Mouse (Mus musculus): ENCODE data around the gene Flad1. TPM values are rescaled to one million over a fixed set of nuclear protein-coding genes. Genes with fewer than 3 reads are reported as not detected.
A peak's percentile ranks its signal among the peaks of the same experiment; 100 is the strongest.

The Flad1 gene
- polyA plus RNA-seq, 1 experiment from 2014 or later, result 29.2 TPM

DNA sequence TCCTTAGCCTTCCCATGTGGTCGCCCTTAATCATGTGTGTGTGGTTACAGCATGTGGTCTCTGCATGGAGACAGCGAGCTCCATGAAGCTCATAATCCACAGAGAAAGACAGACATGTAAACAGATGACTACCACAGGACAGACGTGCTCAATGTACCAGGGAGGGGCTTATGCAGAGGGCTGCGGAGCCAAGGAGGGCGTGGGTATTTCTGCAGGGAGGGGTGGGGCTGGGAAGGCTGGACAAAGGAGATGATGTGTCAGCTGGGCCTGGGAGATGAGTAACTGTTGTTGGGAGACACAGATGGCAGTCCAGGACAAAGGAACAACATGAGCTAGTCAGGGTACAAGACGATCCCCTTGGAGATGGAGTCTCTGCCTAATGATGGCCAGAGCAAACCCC, 52.0 kb downstream of the Flad1 start:
- no peaks in the 10 kb centered on the region for H3K27me3 ChIP-seq (replicated peaks; ENCODE audit: control insufficient read depth, insufficient read depth, low read length)
- H3K36me3 ChIP-seq (ENCODE audit: control insufficient read depth, insufficient read depth), result no peaks in the 10 kb centered on the region
- 44% methylated on average over 6 of the region's 6 CpGs for WGBS
- no peak overlapping the region; the same call in 1 of the 2 replicates for H3K27ac ChIP-seq (ENCODE audit: low read depth, low read length)
- H3K9me3 ChIP-seq (ENCODE audit: control insufficient read depth), result no peaks in the 10 kb centered on the region
- H3K4me3 ChIP-seq (ENCODE audit: low read depth, low read length), result no peak overlapping the region
- no peak overlapping the region for H3K9ac ChIP-seq (ENCODE audit: low read depth, low read length)
- no peak for ATAC-seq
- peaks cover 3% of the 10 kb centered on the region; the same call in 1 of the 2 replicates for H3K4me1 ChIP-seq (replicated peaks; ENCODE audit: control insufficient read depth, insufficient read depth, low read length)
- H3K4me2 ChIP-seq (replicated peaks; ENCODE audit: low read depth), result no peak overlapping the region
- no peak for TF ChIP-seq CTCF (IDR thresholded peaks at IDR 0.05; ENCODE audit: low read depth)

- 63% methylated on average over 9 of the region's 9 CpGs for WGBS
- ATAC-seq, result no peak
- no peak for TF ChIP-seq CTCF (IDR thresholded peaks at IDR 0.05; ENCODE audit: low read depth)
- H3K4me1 ChIP-seq (replicated peaks; ENCODE audit: control insufficient read depth, insufficient read depth, low read length), result peaks cover 3% of the 10 kb centered on the region; the same call in 1 of the 2 replicates
- no peak overlapping the region for H3K4me2 ChIP-seq (replicated peaks; ENCODE audit: low read depth)
- H3K9me3 ChIP-seq (ENCODE audit: control insufficient read depth), result no peaks in the 10 kb centered on the region
- H3K27me3 ChIP-seq (replicated peaks; ENCODE audit: control insufficient read depth, insufficient read depth, low read length), result no peaks in the 10 kb centered on the region
- H3K36me3 ChIP-seq (ENCODE audit: control insufficient read depth, insufficient read depth), result no peaks in the 10 kb centered on the region
- peak overlapping the region; percentile 97 for H3K27ac ChIP-seq (ENCODE audit: low read depth, low read length)
- no peak overlapping the region for H3K9ac ChIP-seq (ENCODE audit: low read depth, low read length)
- H3K4me3 ChIP-seq (ENCODE audit: low read depth, low read length), result no peak overlapping the region
Measured at GRCm38 (mm10) chr3:89356029-89356428, 55.6 kb downstream of the Flad1 start.

GRCm38 (mm10) chr3:89355512-89355902, 56.2 kb downstream of the Flad1 start:
- Histone ChIP-seq H3K4me3 (ENCODE audit: low read depth, low read length) (no peak overlapping the region), H3K4me2 (replicated peaks; ENCODE audit: low read depth) (peak overlapping the region; percentile 54), H3K9me3 (ENCODE audit: control insufficient read depth) (no peaks in the 10 kb centered on the region), H3K27ac (ENCODE audit: low read depth, low read length) (peak overlapping the region; percentile 97), H3K36me3 (ENCODE audit: control insufficient read depth, insufficient read depth) (no peaks in the 10 kb centered on the region), H3K27me3 (replicated peaks; ENCODE audit: control insufficient read depth, insufficient read depth, low read length) (no peaks in the 10 kb centered on the region), H3K9ac (ENCODE audit: low read depth, low read length) (peak overlapping the region; percentile 37; the same call in 1 of the 2 replicates), H3K4me1 (replicated peaks; ENCODE audit: control insufficient read depth, insufficient read depth, low read length) (peaks cover 3% of the 10 kb centered on the region)
- ATAC-seq, result peak; percentile 72
- TF ChIP-seq CTCF (IDR thresholded peaks at IDR 0.05; ENCODE audit: low read depth), result no peak
- WGBS, result 41% methylated on average over 6 of the region's 6 CpGs

DNA sequence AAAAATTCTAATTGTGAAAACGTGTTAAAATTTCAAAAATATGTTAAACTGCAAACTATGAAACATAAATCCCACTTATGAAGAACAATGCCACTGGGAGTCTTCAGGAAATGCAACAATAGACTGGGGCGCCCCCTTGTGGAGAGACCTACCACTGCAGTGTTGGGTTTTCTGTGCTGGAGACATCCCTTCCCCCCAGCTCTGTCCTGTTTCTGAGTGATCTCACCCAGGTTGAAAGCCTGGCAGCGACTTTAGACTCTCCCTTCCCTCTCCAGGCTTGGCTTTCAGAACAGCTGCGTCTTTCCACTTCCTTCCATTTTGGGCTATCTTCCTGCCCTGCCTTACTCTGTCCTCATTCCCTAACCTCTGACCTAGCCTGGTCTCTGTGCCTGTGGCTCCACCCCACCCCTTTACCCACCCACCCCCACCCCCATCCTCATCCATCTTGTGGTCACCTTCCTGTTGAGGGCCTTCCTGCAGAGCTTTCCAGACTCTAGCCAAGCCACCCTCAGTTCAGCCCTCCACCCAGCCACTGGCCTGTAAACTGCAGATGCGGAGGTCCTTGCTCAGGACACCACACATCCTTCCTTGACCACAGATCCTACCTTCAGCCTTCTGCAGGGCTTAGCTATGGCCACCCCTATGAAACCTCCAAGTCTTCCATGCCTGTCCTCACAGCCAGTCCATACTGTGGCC, 56.7 kb downstream of the Flad1 start:
- 15% methylated on average over 5 of the region's 5 CpGs for WGBS
- TF ChIP-seq CTCF (IDR thresholded peaks at IDR 0.05; ENCODE audit: low read depth), result peak; percentile 94
- ATAC-seq, result peak; percentile 83
- Histone ChIP-seq H3K9ac (ENCODE audit: low read depth, low read length) (peak overlapping the region; percentile 37), H3K9me3 (ENCODE audit: control insufficient read depth) (no peaks in the 10 kb centered on the region), H3K4me2 (replicated peaks; ENCODE audit: low read depth) (peak overlapping the region; percentile 54), H3K4me1 (replicated peaks; ENCODE audit: control insufficient read depth, insufficient read depth, low read length) (peaks cover 9% of the 10 kb centered on the region), H3K4me3 (ENCODE audit: low read depth, low read length) (no peak overlapping the region), H3K27me3 (replicated peaks; ENCODE audit: control insufficient read depth, insufficient read depth, low read length) (no peaks in the 10 kb centered on the region), H3K36me3 (ENCODE audit: control insufficient read depth, insufficient read depth) (no peaks in the 10 kb centered on the region), H3K27ac (ENCODE audit: low read depth, low read length) (peak overlapping the region; percentile 97)

DNA sequence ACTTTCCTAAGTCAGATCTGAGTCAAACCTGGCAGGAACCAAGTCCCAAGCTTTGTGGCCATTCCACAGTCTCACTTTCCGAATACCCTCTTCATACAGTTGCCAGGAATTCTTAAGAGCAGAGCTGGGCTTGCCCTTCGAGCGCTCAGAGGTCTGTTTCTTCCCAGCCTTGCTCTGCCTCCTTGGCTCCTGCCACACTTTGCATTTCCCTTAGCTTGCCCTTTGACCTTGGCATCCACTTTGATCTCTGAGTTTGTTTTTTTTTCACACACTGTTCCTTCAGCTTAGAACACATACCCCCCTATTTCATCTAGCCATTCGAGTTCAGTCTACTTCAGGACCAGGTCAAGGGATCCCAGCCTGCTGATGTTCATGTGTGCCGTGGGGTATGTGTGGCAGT, 60.4 kb downstream of the Flad1 start:
- WGBS, result 78% methylated on average over 5 of the region's 5 CpGs
- Histone ChIP-seq H3K36me3 (ENCODE audit: control insufficient read depth, insufficient read depth) (peaks cover under 1% of the 10 kb centered on the region; the same call in 1 of the 2 replicates), H3K4me1 (replicated peaks; ENCODE audit: control insufficient read depth, insufficient read depth, low read length) (peaks cover 10% of the 10 kb centered on the region), H3K4me3 (ENCODE audit: low read depth, low read length) (no peak overlapping the region), H3K9me3 (ENCODE audit: control insufficient read depth) (no peaks in the 10 kb centered on the region), H3K27ac (ENCODE audit: low read depth, low read length) (no peak overlapping the region), H3K4me2 (replicated peaks; ENCODE audit: low read depth) (no peak overlapping the region), H3K27me3 (replicated peaks; ENCODE audit: control insufficient read depth, insufficient read depth, low read length) (no peaks in the 10 kb centered on the region), H3K9ac (ENCODE audit: low read depth, low read length) (no peak overlapping the region)
- TF ChIP-seq CTCF (IDR thresholded peaks at IDR 0.05; ENCODE audit: low read depth), result no peak
- ATAC-seq, result no peak

Other genes starting within 250 kb of the Flad1 start
- 8.5 and 8.6 TPM in 2 replicates for gene Clk2, start 247.1 kb downstream of the Flad1 start, polyA plus RNA-seq (2015; fragmentation: Nextera tagmentation; extraction: Ambion mirVana)
- 80.5 and 86.3 TPM in 2 replicates for gene Scamp3, start 234.4 kb downstream of the Flad1 start, polyA plus RNA-seq (2015; fragmentation: Nextera tagmentation; extraction: Ambion mirVana)
- gene Fam189b, start 228.7 kb downstream of the Flad1 start, polyA plus RNA-seq (2015; fragmentation: Nextera tagmentation; extraction: Ambion mirVana), result 4.9 and 5.9 TPM in 2 replicates
- 140 TPM in 2 replicates for gene Gba, start 208.9 kb downstream of the Flad1 start, polyA plus RNA-seq (2015; fragmentation: Nextera tagmentation; extraction: Ambion mirVana)
- gene Thbs3, start 196.7 kb downstream of the Flad1 start, polyA plus RNA-seq (2015; fragmentation: Nextera tagmentation; extraction: Ambion mirVana), result 15.2 and 17.2 TPM in 2 replicates
- gene Mtx1, start 184.8 kb downstream of the Flad1 start, polyA plus RNA-seq (2015; fragmentation: Nextera tagmentation; extraction: Ambion mirVana), result 140 and 145 TPM in 2 replicates
- gene Muc1, start 182.8 kb downstream of the Flad1 start, polyA plus RNA-seq (2015; fragmentation: Nextera tagmentation; extraction: Ambion mirVana), result 3.5 and 6.7 TPM in 2 replicates
- gene Krtcap2, start 165.9 kb downstream of the Flad1 start, polyA plus RNA-seq (2015; fragmentation: Nextera tagmentation; extraction: Ambion mirVana), result 273 and 281 TPM in 2 replicates
- 1.2 and 1.3 TPM in 2 replicates for gene Trim46, start 165.6 kb downstream of the Flad1 start, polyA plus RNA-seq (2015; fragmentation: Nextera tagmentation; extraction: Ambion mirVana)
- gene Dpm3, start 152.5 kb downstream of the Flad1 start, polyA plus RNA-seq (2015; fragmentation: Nextera tagmentation; extraction: Ambion mirVana), result 120 and 128 TPM in 2 replicates
- 57.4 and 61.8 TPM in 2 replicates for gene Slc50a1, start 141.3 kb downstream of the Flad1 start, polyA plus RNA-seq (2015; fragmentation: Nextera tagmentation; extraction: Ambion mirVana)
- gene Efna1, start 130.7 kb downstream of the Flad1 start, polyA plus RNA-seq (2015; fragmentation: Nextera tagmentation; extraction: Ambion mirVana), result 50.7 and 69.8 TPM in 2 replicates
- gene Efna3, start 88.9 kb downstream of the Flad1 start, polyA plus RNA-seq (2015; fragmentation: Nextera tagmentation; extraction: Ambion mirVana), result 1.4 and 1.6 TPM in 2 replicates
- gene Efna4, start 73.8 kb downstream of the Flad1 start, polyA plus RNA-seq (2015; fragmentation: Nextera tagmentation; extraction: Ambion mirVana), result 5.1 and 5.3 TPM in 2 replicates
- gene Adam15, start 61.9 kb downstream of the Flad1 start, polyA plus RNA-seq (2015; fragmentation: Nextera tagmentation; extraction: Ambion mirVana), result 33.9 and 37.0 TPM in 2 replicates
- gene Dcst2, start 49.9 kb downstream of the Flad1 start, polyA plus RNA-seq (2015; fragmentation: Nextera tagmentation; extraction: Ambion mirVana), result 10.0 and 11.5 TPM in 2 replicates
- 23.5 and 26.7 TPM in 2 replicates for gene Dcst1, start 46.6 kb downstream of the Flad1 start, polyA plus RNA-seq (2015; fragmentation: Nextera tagmentation; extraction: Ambion mirVana)
- 14.3 and 20.8 TPM in 2 replicates for gene Zbtb7b, start 17.1 kb downstream of the Flad1 start, polyA plus RNA-seq (2015; fragmentation: Nextera tagmentation; extraction: Ambion mirVana)
- gene Lenep, start 9.1 kb downstream of the Flad1 start, polyA plus RNA-seq (2015; fragmentation: Nextera tagmentation; extraction: Ambion mirVana), result not detected in 2 replicates
- gene Cks1b, start 6.5 kb upstream of the Flad1 start, polyA plus RNA-seq (2015; fragmentation: Nextera tagmentation; extraction: Ambion mirVana), result 106 and 118 TPM in 2 replicates
- gene Shc1, start 6.6 kb upstream of the Flad1 start, polyA plus RNA-seq (2015; fragmentation: Nextera tagmentation; extraction: Ambion mirVana), result 43.4 and 48.6 TPM in 2 replicates
- 17.1 and 17.5 TPM in 2 replicates for gene Pygo2, start 18.3 kb upstream of the Flad1 start, polyA plus RNA-seq (2015; fragmentation: Nextera tagmentation; extraction: Ambion mirVana)
- gene Pbxip1, start 24.8 kb upstream of the Flad1 start, polyA plus RNA-seq (2015; fragmentation: Nextera tagmentation; extraction: Ambion mirVana), result 52.2 and 55.8 TPM in 2 replicates
- gene Pmvk, start 42.7 kb upstream of the Flad1 start, polyA plus RNA-seq (2015; fragmentation: Nextera tagmentation; extraction: Ambion mirVana), result 27.7 and 28.4 TPM in 2 replicates
- gene Kcnn3, start 108.3 kb upstream of the Flad1 start, polyA plus RNA-seq (2015; fragmentation: Nextera tagmentation; extraction: Ambion mirVana), result 4.6 TPM in 2 replicates

Measured in intestine, postnatal 0 days (tissue).